ENCODE assay signal across 17 mouse cellular contexts in the genomic region with DNA sequence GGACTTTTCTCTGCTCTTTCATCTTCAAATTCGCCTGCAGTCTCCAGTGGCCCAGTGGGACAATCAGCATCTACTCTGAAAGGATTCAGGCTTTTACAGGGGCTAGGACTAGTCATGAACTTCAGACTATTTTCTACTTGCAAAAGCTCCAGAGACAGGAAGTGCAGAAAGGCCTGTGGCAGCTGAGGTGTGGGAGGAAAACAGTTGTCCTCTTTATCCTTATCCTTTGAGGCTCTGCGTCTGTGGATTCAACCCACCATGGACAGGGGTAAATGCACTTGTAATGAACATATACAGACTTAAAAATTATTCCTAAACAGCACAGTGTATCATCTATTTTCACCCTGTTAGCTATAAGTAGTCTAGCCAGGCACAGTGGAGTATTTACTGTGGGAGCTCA. TPM values are rescaled to one million over a fixed set of nuclear protein-coding genes. Genes with fewer than 3 reads are reported as not detected.
A peak's percentile ranks its signal among the peaks of the same experiment; 100 is the strongest.
DNase-seq lines count a peak whose midpoint lies in the region; ATAC-seq and TF ChIP-seq lines count a peak whose summit lies in the region.
"Had no signal": no experiment of that assay in that cellular context is flagged by ENCODE, and none has a peak within 500 bp of the region (broad histone marks: within the 10 kb centered on the region; RNA-seq: fewer than 3 reads in every experiment).

No protein-coding gene starts in this region.

- H3K9me3 ChIP-seq in liver, postnatal 0 days (ENCODE audit: low read length), result no peaks in the 10 kb centered on the region
- H3K9me3 ChIP-seq: embryonic facial prominence, embryonic 13.5 days; forebrain, embryonic 12.5 days; heart, embryonic 12.5 days; hindbrain, embryonic 10.5 days had no signal

- ATAC-seq in liver, postnatal 0 days, result no peak
- ATAC-seq: forebrain, embryonic 16.5 days had no signal

- no peak for TF ChIP-seq EP300 in liver, postnatal 0 days (IDR thresholded peaks at IDR 0.05; ENCODE audit: low read depth)

- WGBS in liver, postnatal 0 days (ENCODE audit: insufficient replicate concordance), result 71% methylated on average over 2 of the region's 2 CpGs

- H3K27me3 ChIP-seq in liver, postnatal 0 days (ENCODE audit: insufficient read depth, low read length), result no peaks in the 10 kb centered on the region
- H3K27me3 ChIP-seq: embryonic facial prominence, embryonic 13.5 days; heart, embryonic 12.5 days had no signal

- H3K4me3 ChIP-seq in layer of hippocampus, adult 2 months, result no peak overlapping the region
- H3K4me3 ChIP-seq in liver, postnatal 0 days (ENCODE audit: low read depth, low read length), result no peak overlapping the region
- H3K4me3 ChIP-seq: embryonic facial prominence, embryonic 13.5 days; forebrain, embryonic 12.5 days; heart, embryonic 12.5 days; hindbrain, embryonic 10.5 days had no signal

- 0 out of 2 replicates have a peak, but pooled peaks cover 2% of the 10 kb centered on the region for H3K36me3 ChIP-seq in liver, postnatal 0 days (replicated peaks; ENCODE audit: insufficient read depth, low read length)
- H3K36me3 ChIP-seq: embryonic facial prominence, embryonic 13.5 days; forebrain, embryonic 12.5 days; heart, embryonic 12.5 days; hindbrain, embryonic 10.5 days had no signal

- DNase-seq in frontal cortex, adult 2 months (ENCODE audit: extremely low spot score in 1 of 2, low spot score in 1 of 2), result peak; percentile 28 to 48
- DNase-seq in frontal cortex, postnatal 25 days (ENCODE audit: low spot score in 2 of 2), result no peak
- peak; percentile 23 to 42 for DNase-seq in layer of hippocampus, adult 2 months (ENCODE audit: low spot score in 2 of 2)
- no peak for DNase-seq in layer of hippocampus, postnatal 10 days (ENCODE audit: low spot score in 2 of 2)
- peak; percentile 60 for DNase-seq in right cerebral cortex, adult 18-20 months
- DNase-seq in right cerebral cortex, postnatal 14 days, result no peak
- DNase-seq in liver, postnatal 0 days, result no peak
- DNase-seq: cerebellum, adult 18-20 months; cerebellum, adult 9-11 months; cerebellum, postnatal 36 days; gastrocnemius, postnatal 14 days had no signal

- TF ChIP-seq CTCF in layer of hippocampus, adult 2 months (conservative IDR thresholded peaks at IDR 0.05), result no peak
- TF ChIP-seq CTCF in liver, postnatal 0 days (IDR thresholded peaks at IDR 0.05; ENCODE audit: low read depth), result no peak

- no peak overlapping the region for H3K9ac ChIP-seq in liver, postnatal 0 days (replicated peaks)
- H3K9ac ChIP-seq: embryonic facial prominence, embryonic 13.5 days; forebrain, embryonic 12.5 days; heart, embryonic 12.5 days; hindbrain, embryonic 14.5 days had no signal

- H3K27ac ChIP-seq in layer of hippocampus, adult 2 months, result peak overlapping the region; percentile 21; the same call in 1 of the 2 replicates
- H3K27ac ChIP-seq in liver, postnatal 0 days (ENCODE audit: low read depth), result no peak overlapping the region
- H3K27ac ChIP-seq: embryonic facial prominence, embryonic 13.5 days; forebrain, embryonic 12.5 days; hindbrain, embryonic 10.5 days; hindbrain, embryonic 14.5 days had no signal

- no peaks in the 10 kb centered on the region for H3K4me1 ChIP-seq in liver, postnatal 0 days (ENCODE audit: insufficient read depth)
- H3K4me1 ChIP-seq: embryonic facial prominence, embryonic 13.5 days; forebrain, embryonic 12.5 days; heart, embryonic 12.5 days had no signal

- no peak overlapping the region for H3K4me2 ChIP-seq in liver, postnatal 0 days (ENCODE audit: low read depth, low read length)
- H3K4me2 ChIP-seq: embryonic facial prominence, embryonic 13.5 days; forebrain, embryonic 12.5 days; heart, embryonic 12.5 days; hindbrain, embryonic 14.5 days had no signal

RNA-seq across cellular contexts. Expression of a gene that starts 27.2 kb away (rescaled TPM):
- polyA plus RNA-seq in frontal cortex, adult 2 months (2012; rRNA removed), result 46.1 and 49.3 TPM in 2 replicates
- 10 to 100 TPM; 79.5 to 82.0 TPM for total RNA-seq in layer of hippocampus, adult 2 months (2021)
- total RNA-seq in layer of hippocampus, postnatal 10 days (2021), result 10 to 100 TPM; 91.9 to 95.2 TPM
- 3.5 and 3.8 TPM in 2 replicates for polyA plus RNA-seq in liver, postnatal 0 days (2015; fragmentation: Nextera tagmentation; extraction: Ambion mirVana)

RNA-seq across cellular contexts. Expression of a gene that starts 31.5 kb away (rescaled TPM):
- 44.1 and 49.5 TPM in 2 replicates for polyA plus RNA-seq in frontal cortex, adult 2 months (2012; rRNA removed)
- total RNA-seq in layer of hippocampus, adult 2 months (2021), result 10 to 100 TPM; 41.8 to 42.2 TPM
- total RNA-seq in layer of hippocampus, postnatal 10 days (2021), result 10 to 100 TPM; 34.4 to 36.9 TPM
- polyA plus RNA-seq in liver, postnatal 0 days (2015; fragmentation: Nextera tagmentation; extraction: Ambion mirVana), result 67.8 and 72.6 TPM in 2 replicates

Comparison
In these comparisons a context has a peak if more than half of its experiments do, and no peak if none do; other contexts are left out.
1. DNase-seq: peak in frontal cortex, adult 2 months (2 of 2), layer of hippocampus, adult 2 months (2 of 2) and right cerebral cortex, adult 18-20 months (single experiment); none in frontal cortex, postnatal 25 days (0 of 2), layer of hippocampus, postnatal 10 days (0 of 2), right cerebral cortex, postnatal 14 days (single experiment) and liver, postnatal 0 days (single experiment).